Mouse (Mus musculus) heart, postnatal 36 days (tissue): ENCODE results near the gene Npas3. TPM values are rescaled to one million over a fixed set of nuclear protein-coding genes. Genes with fewer than 3 reads are reported as not detected.
"Not testable (repeated sequence)": the region's sequence is repeated elsewhere in the genome, so short reads cannot be mapped to it uniquely, and the experiment has no call there.

Source experiments
- DNase-seq, 2 experiments: peaks; one replicate each; pipeline ENCODE4 v3.0.0; 2021 to 2022
- intact Hi-C: fragments of 180-260 bp; cut with DNase I; formaldehyde crosslinking; loops from one replicate; pipeline ENCODE4 v1.15.1; 2025
- total RNA-seq, 2 experiments: library from RNA; stranded (reverse); gene quantifications; 2 replicates each; pipeline ENCODE4 v1.2.3; 2021

Npas3 gene
- under 1 TPM; 0.79 to 0.83 TPM for total RNA-seq

DNA sequence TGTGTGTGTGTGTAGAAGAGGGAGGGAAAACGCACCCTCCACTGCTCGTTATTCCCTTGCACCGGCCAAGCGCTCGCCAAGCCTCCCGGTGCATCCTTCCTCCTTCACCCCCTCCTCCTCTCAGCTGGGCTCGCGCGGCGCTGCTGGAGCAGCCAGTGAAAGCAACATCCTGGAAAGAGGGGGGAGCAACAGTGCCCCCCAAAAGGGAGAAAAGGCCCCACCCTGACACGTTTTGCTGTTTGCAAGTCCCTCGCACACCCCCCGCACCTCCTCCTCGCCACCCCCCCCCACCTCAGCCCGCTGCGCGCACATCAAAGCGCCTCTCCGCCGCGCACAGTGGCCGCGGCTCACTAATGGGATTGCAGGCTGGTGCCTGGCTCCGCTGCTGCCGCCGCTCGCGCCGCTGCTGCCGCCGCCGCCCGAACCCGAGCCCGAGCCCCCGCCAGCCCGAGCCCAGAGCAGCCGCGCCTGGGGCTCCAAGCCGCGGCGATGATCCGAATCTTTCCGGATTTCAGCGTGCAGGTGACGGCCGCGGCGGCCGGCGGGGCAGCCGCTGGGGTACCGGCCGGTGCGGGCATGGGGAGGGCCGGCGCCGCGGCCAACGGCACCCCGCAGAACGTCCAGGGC, at the start of gene Npas3:
Gene Npas3 (plus strand): TSS at position 577 of the 627 bp plus-strand sequence.
- intact Hi-C loops = no loop called here
- peak in 1 of 2 experiments; percentile 23 for DNase-seq

DNA sequence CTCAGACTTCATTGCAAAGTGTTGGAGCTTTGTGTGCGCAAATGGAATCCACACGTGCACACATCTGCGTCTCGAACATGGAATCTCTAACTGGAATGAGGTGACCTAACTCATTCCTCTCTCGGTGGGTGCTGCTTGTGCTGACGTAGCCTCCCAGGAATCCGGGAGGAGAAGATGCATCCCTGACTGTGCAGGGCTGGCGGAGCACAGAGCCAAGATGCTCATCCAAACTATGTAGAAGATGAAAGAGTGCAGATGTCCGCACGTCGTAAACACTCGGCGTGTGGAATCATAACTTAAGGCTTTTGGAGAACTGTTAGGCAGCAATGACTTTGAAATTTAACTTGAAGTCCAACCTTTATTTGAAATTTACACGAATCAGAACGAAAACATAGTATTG, 31.3 kb upstream of the Npas3 start:
- DNase-seq = no peak
- intact Hi-C loops = no loop called here

DNA sequence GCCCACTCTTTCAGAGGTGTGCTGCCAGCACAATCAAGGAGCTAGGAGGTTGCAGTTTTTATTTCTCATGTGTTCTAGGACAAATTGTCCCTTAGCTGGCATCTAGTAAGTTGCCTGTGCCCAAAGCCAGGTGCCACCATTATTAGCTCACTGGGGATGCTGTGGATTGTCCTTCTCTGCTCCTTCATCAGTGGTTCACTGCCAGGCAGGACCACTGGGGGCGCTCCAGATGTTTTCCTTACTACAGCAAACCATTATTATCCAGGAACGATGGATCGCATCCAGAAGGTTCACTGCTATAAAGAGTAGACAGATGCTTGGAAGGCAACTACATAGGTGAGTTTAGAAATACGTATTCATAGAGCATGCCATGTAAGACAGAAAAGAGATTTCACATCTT, 25.7 kb upstream of the Npas3 start:
- intact Hi-C loops = loop anchor here (10.0 kb wide), 1 partner anchor 178 kb away; no protein-coding TSS in a partner anchor
- no peak for DNase-seq

DNA sequence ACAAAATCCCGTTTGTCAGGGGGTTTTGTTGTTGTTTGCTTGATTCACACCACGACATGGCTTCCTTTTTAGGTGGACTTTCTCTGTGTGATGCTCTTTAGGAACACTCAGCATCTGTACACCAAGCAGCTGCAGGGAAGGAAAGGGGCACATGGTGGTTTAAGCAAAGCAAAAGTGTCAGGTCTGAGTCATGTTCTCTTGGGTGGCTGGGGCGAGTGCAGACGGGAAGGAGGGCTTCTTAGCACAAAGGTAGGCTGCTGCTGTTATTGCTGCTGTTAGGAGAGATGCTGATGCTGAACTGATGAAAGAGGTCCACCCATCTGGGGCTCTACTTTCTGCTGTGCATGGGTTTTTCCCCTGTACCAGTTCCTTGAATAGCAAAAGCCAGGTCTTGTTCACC, 21.1 kb upstream of the Npas3 start:
- intact Hi-C loops = loop anchor here (10.0 kb wide), 1 partner anchor 183 kb away; no protein-coding TSS in a partner anchor
- DNase-seq = no peak

DNA sequence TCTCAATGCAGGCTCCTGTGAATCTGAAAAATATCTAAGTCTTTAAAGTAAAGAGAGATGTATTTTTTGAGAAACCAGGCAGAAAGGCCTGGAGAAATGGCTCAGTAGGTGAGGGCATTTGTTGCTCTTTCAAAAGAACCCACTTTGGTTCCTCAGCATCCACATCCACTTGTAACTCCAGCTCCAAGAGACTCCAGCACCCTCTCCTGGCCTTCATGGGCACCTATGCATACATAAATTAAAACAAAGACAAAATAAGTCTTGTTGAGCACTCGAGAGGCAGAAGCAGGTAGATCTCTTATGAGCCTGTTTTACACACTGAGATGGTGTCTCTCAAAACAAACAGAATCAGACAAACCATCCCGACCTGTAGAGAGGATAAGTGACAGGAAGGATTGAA, 19.1 kb upstream of the Npas3 start:
- intact Hi-C loops = loop anchor here (10.0 kb wide), 1 partner anchor 185 kb away; no protein-coding TSS in a partner anchor
- DNase-seq = no peak

DNA sequence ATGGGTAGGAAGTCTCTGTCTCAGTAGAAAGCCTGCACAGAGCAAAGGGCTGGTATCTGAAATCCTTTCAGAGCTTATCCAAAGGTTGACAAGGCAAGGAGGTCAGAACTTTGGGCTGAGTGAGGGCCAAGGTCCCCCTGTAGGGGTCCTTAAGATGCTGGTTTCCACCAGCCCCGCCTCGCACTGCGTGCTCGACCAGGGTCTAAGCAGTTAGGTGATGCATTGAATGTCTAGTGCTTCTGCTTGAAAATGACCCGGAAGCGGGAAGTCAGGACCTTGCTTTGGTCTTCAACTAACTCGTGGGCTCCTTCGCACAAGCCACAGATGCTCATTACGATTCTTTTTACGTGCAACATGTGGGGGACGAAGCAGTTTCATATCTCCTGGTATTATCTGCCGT, 2.3 kb upstream of the Npas3 start:
- no peak for DNase-seq
- intact Hi-C loops = no loop called here

DNA sequence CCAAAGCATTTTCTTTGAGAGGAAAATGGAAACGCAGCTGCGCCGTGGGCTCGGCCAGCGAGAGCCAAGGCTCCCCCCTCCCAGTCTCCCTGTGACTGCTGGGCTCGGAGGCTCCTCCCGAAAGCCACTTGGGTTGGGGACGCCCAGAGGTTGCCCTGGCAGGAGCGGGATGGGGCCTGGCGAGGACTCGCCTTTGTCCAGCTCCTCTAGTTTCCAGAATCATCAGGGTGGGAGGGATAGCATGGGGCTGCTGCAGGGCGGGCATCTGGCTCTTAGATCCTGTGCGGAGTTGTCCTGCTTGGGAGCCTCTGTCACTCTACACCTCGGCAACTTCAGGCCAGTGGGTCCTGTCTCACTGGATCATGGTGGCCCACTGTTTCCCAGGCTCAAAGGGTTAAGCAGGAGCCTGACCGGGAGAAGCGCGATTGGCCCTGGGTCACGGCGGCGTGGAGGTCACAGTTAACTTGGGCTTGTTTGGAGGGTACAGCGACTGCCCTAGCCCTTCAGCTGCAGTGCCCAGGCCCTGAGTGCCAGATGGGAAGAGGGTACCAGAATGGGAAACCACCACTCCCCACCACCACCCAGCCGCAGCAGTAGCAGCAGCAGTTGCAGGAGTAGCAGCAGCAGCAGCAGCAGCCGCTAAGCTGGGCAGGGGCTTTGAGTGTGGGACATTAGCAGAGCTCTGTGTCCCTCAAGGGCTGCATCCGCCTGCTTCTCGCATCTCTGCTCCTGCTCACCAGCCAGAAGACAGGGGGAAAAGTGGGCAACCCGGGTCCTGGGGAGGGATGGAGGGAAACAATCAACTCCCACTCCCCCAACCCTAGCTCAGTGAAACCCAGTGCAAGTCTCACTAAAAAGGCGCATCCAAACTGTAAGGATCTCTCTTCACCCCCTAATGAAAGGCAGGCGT, 1.6 kb upstream of the Npas3 start:
- DNase-seq = peak in 1 of 2 experiments; percentile 3
- intact Hi-C loops = no loop called here

DNA sequence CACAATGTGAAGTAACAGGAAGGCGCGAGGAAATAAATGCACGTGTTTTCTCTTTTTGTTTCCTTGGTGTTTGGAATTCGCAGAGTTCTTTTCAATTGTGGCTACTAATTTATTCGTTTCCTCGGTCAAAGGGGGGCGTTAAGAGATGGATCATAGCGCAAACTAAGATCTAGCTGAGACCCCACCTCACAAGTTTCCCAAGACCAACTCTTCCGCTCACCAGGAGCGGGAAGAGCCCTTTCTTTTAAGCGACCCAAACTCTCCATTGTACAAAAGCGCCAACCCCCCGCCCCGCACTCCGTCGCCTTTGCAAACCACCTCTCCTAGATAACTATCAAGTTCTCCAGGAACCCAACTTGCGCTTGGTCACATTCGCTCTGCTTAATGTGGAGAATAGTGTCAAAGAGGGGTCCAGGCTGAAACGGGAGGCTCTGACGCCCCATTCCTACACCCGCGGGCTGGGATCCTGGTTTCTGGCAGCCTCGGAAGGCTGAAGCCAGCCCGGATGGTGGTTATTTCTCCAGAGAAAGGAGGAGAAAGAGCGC, 914 bp upstream of the Npas3 start:
- DNase-seq = no peak
- intact Hi-C loops = no loop called here

DNA sequence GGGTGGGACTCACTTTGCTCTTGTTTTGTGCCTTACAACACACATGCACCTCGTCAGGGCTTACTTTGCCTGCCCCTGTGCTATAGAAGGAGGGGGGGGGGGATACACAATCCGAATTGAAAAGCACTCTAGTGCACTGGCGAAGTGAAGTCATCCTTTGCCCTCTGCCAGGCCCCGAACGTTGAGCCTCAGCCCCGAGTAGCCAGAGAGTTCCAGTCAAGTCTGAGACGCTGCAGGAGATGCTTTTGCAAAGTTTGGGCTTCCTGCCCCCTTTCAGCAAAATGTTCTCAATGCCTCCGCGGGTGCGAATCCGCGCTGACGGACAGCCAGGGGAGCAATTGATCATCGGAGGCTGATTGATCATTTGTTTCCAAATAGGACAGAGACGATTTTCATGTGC, 319 bp downstream of the Npas3 start:
- intact Hi-C loops = no loop called here
- peak in 1 of 2 experiments; percentile 12 for DNase-seq

DNA sequence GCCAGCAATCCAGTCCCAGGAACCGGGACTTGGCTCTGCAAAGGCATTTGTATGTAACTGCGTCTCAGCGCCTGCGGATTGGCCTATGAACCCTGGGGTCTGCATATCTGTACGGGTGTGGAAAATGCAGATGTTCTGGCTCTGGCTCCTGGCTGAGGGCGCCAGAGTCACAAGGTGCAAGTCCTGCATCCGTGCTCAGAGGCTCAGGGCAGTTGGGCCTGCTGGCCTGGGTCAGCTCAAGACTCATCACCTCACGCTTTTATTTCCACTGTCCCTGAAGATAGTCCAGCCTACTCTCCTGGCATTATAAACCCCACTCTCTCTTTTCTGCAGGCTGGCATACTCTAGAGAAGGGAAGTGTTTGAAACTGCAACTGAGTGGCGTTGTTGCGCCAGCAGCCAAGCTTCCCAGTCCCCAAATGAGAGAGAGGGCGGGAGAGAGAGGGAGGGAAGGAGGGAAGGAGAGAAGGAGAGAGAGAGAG, 3.3 kb downstream of the Npas3 start:
- intact Hi-C loops = loop anchor here (10.0 kb wide), 1 partner anchor 337 kb away; no protein-coding TSS in a partner anchor
- DNase-seq = peak; percentile 13 to 22

DNA sequence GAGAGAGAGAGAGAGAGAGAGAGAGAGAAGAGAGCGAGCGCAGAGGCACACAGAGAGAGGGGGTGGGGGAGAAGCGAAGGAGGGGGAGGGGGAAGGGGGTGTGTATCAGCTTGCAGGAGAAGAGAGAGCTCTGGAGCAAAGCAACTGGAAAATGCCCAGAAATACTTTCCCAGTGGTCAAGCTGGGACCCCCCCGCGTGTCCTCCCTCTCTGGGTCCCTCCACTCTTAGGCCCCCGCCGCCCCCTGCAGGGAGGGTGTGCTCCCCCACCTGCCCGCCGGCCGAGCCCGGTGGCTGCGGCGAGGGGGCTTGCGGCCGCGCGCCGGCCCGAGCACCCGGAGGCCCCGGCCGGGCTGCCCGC, 3.7 kb downstream of the Npas3 start:
- intact Hi-C loops = loop anchor here (10.0 kb wide), 1 partner anchor 337 kb away; no protein-coding TSS in a partner anchor
- DNase-seq = no peak

DNA sequence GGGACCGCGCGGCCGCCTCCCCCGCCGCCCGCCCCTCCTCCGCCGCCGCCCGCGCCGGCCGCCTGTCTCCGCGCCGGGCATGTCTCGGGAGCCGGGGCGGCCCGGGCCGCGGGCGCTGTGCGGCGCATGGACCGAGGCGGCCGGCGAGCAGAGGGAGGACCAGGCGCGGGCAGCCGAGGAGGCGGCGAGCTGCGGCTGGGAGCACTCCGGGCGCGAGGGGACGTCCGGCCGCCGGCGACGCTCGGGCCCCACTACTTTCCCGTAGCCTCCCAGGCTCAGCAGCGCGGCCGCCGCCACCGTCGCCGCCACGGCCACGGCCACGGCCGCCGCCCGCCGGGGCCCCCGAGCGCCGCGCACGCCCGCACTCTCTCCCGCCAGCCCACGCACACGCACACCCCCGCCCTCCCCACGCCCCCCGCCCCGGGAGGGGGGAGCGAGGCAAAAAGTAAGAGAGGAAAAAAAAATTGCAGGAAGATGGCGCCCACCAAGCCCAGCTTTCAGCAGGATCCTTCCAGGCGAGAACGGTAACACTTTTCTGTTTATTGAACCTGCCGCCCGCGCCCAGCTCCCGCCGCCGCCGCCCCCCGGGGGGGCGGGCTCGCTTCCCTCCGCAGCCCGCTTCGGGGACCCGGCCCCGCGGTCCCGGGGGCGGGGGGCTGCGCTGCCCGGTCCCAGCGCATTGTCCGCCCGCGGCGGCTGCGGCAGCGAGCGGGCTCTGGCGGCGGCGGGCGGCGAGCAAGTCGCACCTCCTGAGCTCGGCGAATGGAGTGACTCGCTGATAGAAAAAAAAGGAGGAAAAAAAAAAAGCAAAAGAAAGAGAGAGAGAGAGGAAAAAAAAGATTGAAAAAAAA, 4.3 kb downstream of the Npas3 start:
- DNase-seq = peak; percentile 30 to 46
- intact Hi-C loops = loop anchor here (10.0 kb wide), 1 partner anchor 338 kb away; no protein-coding TSS in a partner anchor

DNA sequence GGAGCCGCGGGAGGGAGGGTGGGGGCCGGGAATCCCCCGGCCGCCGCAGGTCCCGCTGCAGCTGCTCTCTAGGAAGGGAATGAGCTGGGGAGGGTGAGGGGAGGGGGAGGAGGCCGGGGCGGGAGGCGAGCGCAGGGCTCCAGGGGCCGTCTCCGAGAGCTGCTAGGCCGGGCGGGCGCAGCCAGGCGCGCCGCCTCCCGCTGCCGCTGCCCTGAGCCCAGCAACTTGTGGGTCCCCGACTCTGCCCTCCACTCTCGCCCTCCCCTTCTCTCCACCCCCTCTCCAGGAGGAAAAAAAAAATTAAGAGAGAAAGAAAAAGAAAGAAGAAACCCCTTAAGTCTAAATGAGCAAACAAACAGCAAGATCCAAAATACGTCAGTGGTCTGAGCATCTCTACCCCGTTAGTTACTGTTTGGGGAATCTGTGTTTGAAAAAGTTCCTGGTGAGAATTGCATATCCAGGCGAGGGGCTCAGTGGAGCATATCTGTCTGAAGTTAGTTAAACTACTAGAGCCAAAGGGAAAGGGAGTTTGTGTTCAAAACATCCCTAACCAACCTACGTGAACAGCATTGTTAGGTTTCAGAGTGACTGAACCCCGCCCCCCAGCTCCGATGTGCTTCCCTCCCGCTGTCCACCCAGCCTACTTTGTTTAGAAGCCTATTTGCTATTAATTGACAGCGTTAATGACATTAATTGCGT, 5.1 kb downstream of the Npas3 start:
- peak in 1 of 2 experiments; percentile 20 for DNase-seq
- intact Hi-C loops = loop anchor here (10.0 kb wide), 1 partner anchor 339 kb away; no protein-coding TSS in a partner anchor

DNA sequence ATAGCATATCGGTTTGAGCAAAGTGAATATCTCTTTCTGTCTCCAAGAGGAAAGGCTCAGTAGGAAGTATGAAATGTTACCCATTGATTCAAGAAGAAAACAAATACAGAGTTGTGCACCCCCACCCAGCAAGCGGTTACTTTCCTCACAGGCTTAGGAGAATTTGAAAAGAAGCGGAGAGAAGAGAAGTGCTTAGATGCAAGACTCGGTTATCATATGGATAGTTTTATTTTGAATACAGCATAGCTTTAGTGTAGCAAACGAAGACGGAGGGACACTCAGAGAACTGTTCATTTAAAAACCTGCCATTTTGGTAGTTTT, 5.6 kb downstream of the Npas3 start:
- intact Hi-C loops = loop anchor here (10.0 kb wide), 1 partner anchor 339 kb away; no protein-coding TSS in a partner anchor
- no peak for DNase-seq

DNA sequence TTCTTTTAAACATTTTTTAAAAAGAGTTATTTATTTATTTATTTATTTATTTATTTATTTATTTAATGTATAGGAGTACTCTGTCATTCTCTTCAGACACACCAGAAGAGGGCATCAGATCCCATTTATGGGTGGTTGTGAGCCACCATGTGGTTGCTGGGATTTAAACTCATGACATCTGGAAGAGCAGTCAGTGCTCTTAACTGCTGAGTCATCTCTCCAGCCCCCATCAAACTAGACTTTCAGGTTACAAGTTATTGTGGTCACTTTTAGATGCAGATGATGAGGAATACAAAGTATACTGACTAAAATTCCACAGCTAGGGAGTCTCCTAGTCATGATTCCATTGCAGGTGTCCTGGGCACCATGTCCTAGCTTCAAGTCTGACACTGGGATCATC, 26.0 kb downstream of the Npas3 start:
- intact Hi-C loops, DNase-seq: not testable (repeated sequence)

DNA sequence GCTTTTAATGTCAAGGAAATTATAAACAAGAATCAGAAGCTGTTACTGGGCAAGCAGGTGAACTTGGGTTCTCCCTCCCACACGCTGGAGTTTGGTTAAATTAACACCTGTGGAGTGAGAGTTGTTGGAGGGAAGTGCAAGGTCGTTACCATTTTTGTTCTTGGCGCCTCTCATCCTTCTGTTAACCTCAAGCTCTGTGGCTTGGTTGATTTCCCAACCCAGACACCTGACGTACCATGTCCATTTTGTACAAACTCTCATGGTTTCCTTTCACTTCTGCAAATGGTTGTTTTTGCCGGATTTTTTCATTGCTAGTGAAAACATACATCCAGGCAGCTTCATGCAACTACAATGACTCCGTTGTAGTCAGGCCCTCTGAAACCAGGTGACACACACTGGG, 28.9 kb downstream of the Npas3 start:
- intact Hi-C loops = no loop called here

DNA sequence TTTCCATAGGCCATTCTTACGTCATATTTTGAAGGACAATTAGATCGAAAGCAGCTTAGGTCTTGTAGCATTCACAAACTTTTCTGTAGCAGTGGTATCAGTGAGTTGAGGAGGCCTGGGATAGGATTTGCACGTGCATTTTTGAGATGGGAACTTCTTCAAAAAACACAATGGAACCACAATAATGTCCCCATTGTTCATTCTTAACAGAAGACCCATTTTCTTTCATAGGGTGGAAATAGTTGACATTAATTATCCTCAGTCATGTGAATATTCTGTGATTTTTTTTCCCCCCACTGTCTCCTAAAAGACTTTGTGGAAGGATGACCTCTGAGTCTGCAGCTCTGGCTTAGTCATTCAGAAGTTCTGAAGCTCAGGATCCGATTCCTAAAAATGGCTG, 41.9 kb downstream of the Npas3 start:
- DNase-seq = no peak
- intact Hi-C loops = no loop called here

More for the DNA sequence above, 28.9 kb downstream of the Npas3 start:
- DNase-seq = no peak

DNA sequence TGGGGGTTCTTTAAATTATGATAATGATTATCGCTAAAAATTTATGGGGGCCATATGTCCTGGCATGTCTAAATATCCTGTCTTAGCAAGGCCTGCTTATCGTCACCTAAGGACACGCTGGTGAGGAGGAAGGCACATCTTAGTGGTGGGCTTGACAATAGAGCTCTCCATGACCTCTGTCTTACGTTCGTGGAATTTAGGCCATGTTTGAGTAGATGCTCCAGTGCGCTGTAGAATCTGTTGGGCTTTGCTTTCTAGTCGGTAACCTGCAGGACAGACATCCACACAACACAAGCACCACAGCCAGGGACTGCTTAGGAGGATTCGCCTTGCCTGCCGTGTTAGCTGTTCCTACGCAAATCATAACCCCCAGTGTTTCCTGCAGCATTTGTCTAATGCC, 42.4 kb downstream of the Npas3 start:
- intact Hi-C loops = no loop called here
- no peak for DNase-seq

DNA sequence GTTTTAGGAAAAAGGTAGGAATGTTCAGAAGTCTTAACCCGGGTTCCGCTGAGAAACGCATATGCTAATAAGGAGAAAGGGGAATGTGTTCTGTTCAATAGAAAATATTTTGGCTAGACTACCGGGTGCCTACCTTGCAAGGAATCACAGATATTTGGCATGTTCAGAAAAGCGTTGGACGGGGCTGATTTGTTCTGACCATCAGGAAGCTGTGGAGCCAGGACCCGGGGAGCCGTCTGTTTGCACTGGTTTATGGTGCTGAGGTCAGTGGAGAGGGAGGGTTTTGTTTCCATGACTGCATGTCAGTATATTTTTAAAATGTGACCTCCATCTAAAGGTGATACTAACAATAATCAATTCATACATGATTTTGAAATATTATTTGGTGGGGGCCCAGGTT, 43.5 kb downstream of the Npas3 start:
- intact Hi-C loops = no loop called here
- no peak for DNase-seq
